Mouse (Mus musculus): ENCODE measurements at regions not wholly inside any gene's neighbourhood (a gene's known extent, or its start where the extent isn't known, plus 50 kb on each side); places are given as distances from the start of the nearest gene placed in this dataset.

GRCm38 (mm10) chr12:79886494-79886893 is 226.3 kb downstream of the Zfp36l1 start:
- H3K27ac ChIP-seq (ENCODE audit: insufficient read depth, low read length): no peak overlapping the region
- TF ChIP-seq POLR2A (IDR thresholded peaks at IDR 0.05; ENCODE audit: extremely low read depth, insufficient read depth, low read length) (no peak), CTCF (IDR thresholded peaks at IDR 0.05; ENCODE audit: extremely low read depth, insufficient read depth, low read length) (no peak)
- peaks cover 1% of the 10 kb centered on the region; the same call in 1 of the 2 replicates for H3K4me1 ChIP-seq (ENCODE audit: control insufficient read depth, insufficient read depth, low read length)
- H3K4me3 ChIP-seq (ENCODE audit: insufficient read depth, low read length): no peak overlapping the region

- H3K27ac ChIP-seq (ENCODE audit: insufficient read depth, low read length): no peak overlapping the region
- no peak for TF ChIP-seq CTCF (IDR thresholded peaks at IDR 0.05; ENCODE audit: extremely low read depth, insufficient read depth, low read length)
- no peak for TF ChIP-seq POLR2A (IDR thresholded peaks at IDR 0.05; ENCODE audit: extremely low read depth, insufficient read depth, low read length)
- peaks cover 1% of the 10 kb centered on the region; the same call in 1 of the 2 replicates for H3K4me1 ChIP-seq (ENCODE audit: control insufficient read depth, insufficient read depth, low read length)
- H3K4me3 ChIP-seq (ENCODE audit: insufficient read depth, low read length): no peak overlapping the region
Observed at GRCm38 (mm10) chr12:79885286-79885685, 227.5 kb downstream of the Zfp36l1 start.

DNA sequence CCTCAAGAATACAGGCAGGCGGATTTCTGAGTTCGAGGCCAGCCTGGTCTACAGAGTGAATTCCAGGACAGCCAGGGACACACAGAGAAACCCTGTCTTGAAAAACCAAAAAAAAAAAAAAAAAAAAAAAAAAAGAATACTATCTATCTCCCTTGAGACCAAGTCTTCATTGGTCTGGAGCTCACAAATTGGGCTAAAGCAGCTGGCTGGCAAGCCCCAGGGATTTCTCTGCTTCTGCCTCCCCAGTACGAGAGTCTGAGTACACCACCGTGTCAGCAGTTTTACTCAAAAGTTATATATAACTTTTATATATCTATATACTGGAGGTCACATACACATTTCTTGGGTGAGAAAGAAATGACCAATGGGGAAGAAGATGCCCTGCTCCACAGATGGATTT is 229.2 kb downstream of the Zfp36l1 start:
- no peak overlapping the region for H3K27ac ChIP-seq (ENCODE audit: insufficient read depth, low read length)
- TF ChIP-seq CTCF (IDR thresholded peaks at IDR 0.05; ENCODE audit: extremely low read depth, insufficient read depth, low read length) (no peak), POLR2A (IDR thresholded peaks at IDR 0.05; ENCODE audit: extremely low read depth, insufficient read depth, low read length) (no peak)
- H3K4me1 ChIP-seq (ENCODE audit: control insufficient read depth, insufficient read depth, low read length): peaks cover 1% of the 10 kb centered on the region; the same call in 1 of the 2 replicates
- H3K4me3 ChIP-seq (ENCODE audit: insufficient read depth, low read length): no peak overlapping the region

- Histone ChIP-seq H3K4me1 (ENCODE audit: control insufficient read depth, insufficient read depth, low read length) (no peaks in the 10 kb centered on the region), H3K4me3 (ENCODE audit: insufficient read depth, low read length) (no peak overlapping the region), H3K27ac (ENCODE audit: insufficient read depth, low read length) (no peak overlapping the region)
- TF ChIP-seq POLR2A (IDR thresholded peaks at IDR 0.05; ENCODE audit: extremely low read depth, insufficient read depth, low read length) (no peak), CTCF (IDR thresholded peaks at IDR 0.05; ENCODE audit: extremely low read depth, insufficient read depth, low read length) (no peak)
Observed at GRCm38 (mm10) chr12:79880751-79881261, 232.0 kb downstream of the Zfp36l1 start.

DNA sequence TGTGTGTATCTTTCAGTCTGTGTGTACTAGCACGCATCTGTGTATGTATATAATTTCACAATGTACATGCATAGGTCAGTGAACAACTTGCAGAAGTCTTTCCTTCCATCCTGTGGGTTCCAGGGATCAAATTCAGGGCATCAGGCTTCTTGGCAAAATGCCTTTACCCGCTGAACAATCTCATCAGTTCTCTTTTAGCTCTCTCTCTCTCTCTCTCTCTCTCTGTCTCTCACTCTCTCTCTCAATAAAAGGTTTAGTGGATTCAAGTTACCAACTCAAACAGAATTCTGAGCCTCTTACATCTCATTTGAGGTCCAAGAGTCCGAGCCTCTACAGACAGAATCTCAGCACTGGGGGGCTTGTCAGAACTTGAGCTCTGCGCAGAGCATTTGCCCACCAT is 232.5 kb downstream of the Zfp36l1 start:
- Histone ChIP-seq H3K27ac (ENCODE audit: insufficient read depth, low read length) (no peak overlapping the region), H3K4me3 (ENCODE audit: insufficient read depth, low read length) (no peak overlapping the region), H3K4me1 (ENCODE audit: control insufficient read depth, insufficient read depth, low read length) (no peaks in the 10 kb centered on the region)
- TF ChIP-seq POLR2A (IDR thresholded peaks at IDR 0.05; ENCODE audit: extremely low read depth, insufficient read depth, low read length) (no peak), CTCF (IDR thresholded peaks at IDR 0.05; ENCODE audit: extremely low read depth, insufficient read depth, low read length) (no peak)

DNA sequence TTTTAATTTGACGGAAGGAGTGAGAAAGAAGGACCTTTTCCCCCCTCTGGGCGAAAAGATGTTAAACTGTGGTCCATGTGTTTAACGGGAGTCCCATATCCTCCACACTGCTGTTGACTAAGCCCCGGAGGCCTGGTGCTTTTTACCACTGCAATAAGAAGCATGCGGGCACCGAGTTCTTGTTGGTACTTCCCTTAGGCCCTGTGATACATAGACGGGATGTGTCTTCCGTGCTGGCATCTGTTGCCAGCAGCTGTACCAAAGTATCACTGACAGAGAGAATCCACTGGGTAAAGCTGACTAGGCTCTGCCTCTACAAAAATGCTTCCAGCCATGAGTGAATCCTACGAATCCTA is 232.9 kb downstream of the Zfp36l1 start:
- Histone ChIP-seq H3K27ac (ENCODE audit: insufficient read depth, low read length) (no peak overlapping the region), H3K4me1 (ENCODE audit: control insufficient read depth, insufficient read depth, low read length) (no peaks in the 10 kb centered on the region), H3K4me3 (ENCODE audit: insufficient read depth, low read length) (no peak overlapping the region)
- no peak for TF ChIP-seq CTCF (IDR thresholded peaks at IDR 0.05; ENCODE audit: extremely low read depth, insufficient read depth, low read length)
- no peak for TF ChIP-seq POLR2A (IDR thresholded peaks at IDR 0.05; ENCODE audit: extremely low read depth, insufficient read depth, low read length)

GRCm38 (mm10) chr12:79879093-79879917 is 233.5 kb downstream of the Zfp36l1 start:
- no peak overlapping the region for H3K4me3 ChIP-seq (ENCODE audit: insufficient read depth, low read length)
- H3K4me1 ChIP-seq (ENCODE audit: control insufficient read depth, insufficient read depth, low read length): no peaks in the 10 kb centered on the region
- TF ChIP-seq CTCF (IDR thresholded peaks at IDR 0.05; ENCODE audit: extremely low read depth, insufficient read depth, low read length): no peak
- no peak for TF ChIP-seq POLR2A (IDR thresholded peaks at IDR 0.05; ENCODE audit: extremely low read depth, insufficient read depth, low read length)
- H3K27ac ChIP-seq (ENCODE audit: insufficient read depth, low read length): no peak overlapping the region

DNA sequence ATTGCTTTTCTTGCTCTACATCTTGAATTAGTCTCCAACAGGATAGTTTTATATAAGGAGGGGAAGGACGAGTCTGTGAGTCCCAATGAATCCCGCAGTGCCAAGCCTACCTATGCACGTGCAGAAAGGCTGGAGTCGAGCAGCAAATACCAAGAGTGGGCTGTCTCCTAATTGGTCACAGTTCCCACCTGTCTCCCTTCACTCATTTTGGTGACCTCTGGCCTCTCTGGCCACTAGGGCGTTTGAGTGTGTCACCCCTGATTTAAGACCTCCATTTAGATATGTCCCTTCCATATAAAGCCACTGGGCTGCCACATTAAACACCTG is 234.1 kb downstream of the Zfp36l1 start:
- no peaks in the 10 kb centered on the region for H3K4me1 ChIP-seq (ENCODE audit: control insufficient read depth, insufficient read depth, low read length)
- H3K4me3 ChIP-seq (ENCODE audit: insufficient read depth, low read length): no peak overlapping the region
- TF ChIP-seq CTCF (IDR thresholded peaks at IDR 0.05; ENCODE audit: extremely low read depth, insufficient read depth, low read length) (no peak), POLR2A (IDR thresholded peaks at IDR 0.05; ENCODE audit: extremely low read depth, insufficient read depth, low read length) (no peak)
- no peak overlapping the region for H3K27ac ChIP-seq (ENCODE audit: insufficient read depth, low read length)

GRCm38 (mm10) chr12:79878163-79878562 is 234.7 kb downstream of the Zfp36l1 start:
- H3K4me3 ChIP-seq (ENCODE audit: insufficient read depth, low read length): no peak overlapping the region
- no peak for TF ChIP-seq CTCF (IDR thresholded peaks at IDR 0.05; ENCODE audit: extremely low read depth, insufficient read depth, low read length)
- no peak for TF ChIP-seq POLR2A (IDR thresholded peaks at IDR 0.05; ENCODE audit: extremely low read depth, insufficient read depth, low read length)
- no peaks in the 10 kb centered on the region for H3K4me1 ChIP-seq (ENCODE audit: control insufficient read depth, insufficient read depth, low read length)
- H3K27ac ChIP-seq (ENCODE audit: insufficient read depth, low read length): no peak overlapping the region

- no peak overlapping the region for H3K27ac ChIP-seq (ENCODE audit: insufficient read depth, low read length)
- no peak overlapping the region for H3K4me3 ChIP-seq (ENCODE audit: insufficient read depth, low read length)
- no peaks in the 10 kb centered on the region for H3K4me1 ChIP-seq (ENCODE audit: control insufficient read depth, insufficient read depth, low read length)
- TF ChIP-seq CTCF (IDR thresholded peaks at IDR 0.05; ENCODE audit: extremely low read depth, insufficient read depth, low read length): no peak
- no peak for TF ChIP-seq POLR2A (IDR thresholded peaks at IDR 0.05; ENCODE audit: extremely low read depth, insufficient read depth, low read length)
Observed at GRCm38 (mm10) chr12:79874333-79874732, 238.5 kb downstream of the Zfp36l1 start.
